Mouse (Mus musculus) thymus, adult 18-20 months (tissue): ENCODE measurements around the gene Ing1.

Experiments used
- DNase-seq, 2 experiments: peaks; one replicate each; pipeline ENCODE4 v3.0.0; 2022; ENCODE audit warnings: mixed read lengths in 2 of 2

Ing1 gene

GRCm38 (mm10) chr8:11554799-11555719 lies at the start of gene Ing1:
Ing1 (plus strand) TSS chr8:11555571.
- DNase-seq, result peak; percentile 96

GRCm38 (mm10) chr8:11506074-11506473 lies 49.3 kb upstream of the Ing1 start:
- DNase-seq, result no peak

DNA sequence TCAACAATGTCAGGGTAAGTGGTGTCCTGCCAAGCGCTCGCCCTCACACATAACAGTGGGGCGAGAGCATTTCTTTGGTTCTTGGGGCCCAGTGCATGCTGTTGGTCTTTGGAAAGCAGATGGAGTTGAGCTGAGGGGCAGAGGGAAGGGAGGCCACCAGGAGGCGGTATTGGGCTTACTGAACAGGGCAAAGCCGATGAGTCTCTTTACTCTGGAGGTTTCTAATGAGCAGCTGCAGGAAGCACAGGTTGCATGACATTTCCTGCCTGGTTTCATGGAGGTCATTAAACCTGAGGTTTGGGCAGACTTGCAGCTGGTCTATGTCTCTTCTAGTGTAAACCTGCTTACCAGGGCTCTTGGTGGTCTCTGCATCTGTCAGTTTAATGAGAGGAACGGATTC lies 48.6 kb upstream of the Ing1 start:
- peak; percentile 49 to 51 for DNase-seq

DNA sequence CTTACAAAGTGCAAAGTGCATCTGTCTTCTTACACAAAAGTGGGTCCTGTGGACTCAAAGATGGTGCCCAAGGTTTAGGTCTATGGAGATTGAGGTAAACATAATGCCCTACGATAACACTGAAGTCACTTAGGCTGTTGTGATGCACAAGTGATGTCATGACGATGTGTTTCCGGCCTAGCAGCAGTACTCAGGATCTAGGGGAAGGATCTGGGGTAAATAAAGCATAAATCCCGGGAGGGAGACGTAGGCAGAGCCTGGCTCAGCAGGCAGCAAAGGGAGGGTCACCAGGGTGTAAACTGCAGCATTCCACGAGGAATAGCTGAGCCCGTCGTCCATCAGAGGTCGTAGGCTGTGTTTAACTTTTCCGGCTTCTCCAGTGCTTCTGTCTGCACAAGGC lies 46.5 kb upstream of the Ing1 start:
- no peak for DNase-seq

DNA sequence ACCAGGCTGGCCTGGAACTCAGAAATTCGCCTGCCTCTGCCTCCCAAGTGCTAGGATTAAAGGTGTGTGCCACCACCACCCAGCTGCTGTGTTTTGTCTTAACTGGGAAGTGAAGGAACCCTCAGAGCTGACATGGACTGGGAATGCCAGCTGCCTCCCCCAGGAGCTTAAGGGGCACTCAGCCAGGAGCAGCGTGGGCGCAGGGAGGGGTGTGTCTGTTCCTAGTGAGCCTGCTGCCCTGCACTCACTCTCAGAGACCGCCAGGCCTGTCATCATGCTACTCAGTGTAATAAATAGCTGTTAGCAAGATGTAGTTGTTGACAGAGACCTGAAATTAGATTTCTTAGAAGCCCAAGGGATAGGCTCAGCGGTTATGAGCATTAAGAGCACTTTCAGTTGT lies 44.4 kb upstream of the Ing1 start:
- no peak for DNase-seq

DNA sequence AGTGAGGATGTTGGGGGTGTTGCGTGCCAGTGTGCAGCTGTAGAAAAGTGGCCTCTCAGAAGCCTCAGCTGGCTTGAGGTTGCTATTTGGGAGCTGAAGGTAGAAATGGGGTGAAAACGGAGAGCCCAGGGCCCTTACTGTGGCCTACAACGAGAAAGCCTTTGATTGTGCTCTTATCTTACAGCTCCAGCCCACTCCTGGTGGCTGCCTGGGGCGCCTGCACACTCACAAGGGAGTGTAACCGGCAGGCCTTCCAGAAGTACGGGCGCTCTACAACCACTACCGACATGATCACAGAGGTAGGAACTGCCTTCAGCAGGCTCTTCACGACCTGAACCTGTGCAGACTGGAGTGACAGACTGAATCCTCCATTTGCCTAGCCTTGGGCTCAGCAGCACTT lies 42.7 kb upstream of the Ing1 start:
- DNase-seq, result no peak

DNA sequence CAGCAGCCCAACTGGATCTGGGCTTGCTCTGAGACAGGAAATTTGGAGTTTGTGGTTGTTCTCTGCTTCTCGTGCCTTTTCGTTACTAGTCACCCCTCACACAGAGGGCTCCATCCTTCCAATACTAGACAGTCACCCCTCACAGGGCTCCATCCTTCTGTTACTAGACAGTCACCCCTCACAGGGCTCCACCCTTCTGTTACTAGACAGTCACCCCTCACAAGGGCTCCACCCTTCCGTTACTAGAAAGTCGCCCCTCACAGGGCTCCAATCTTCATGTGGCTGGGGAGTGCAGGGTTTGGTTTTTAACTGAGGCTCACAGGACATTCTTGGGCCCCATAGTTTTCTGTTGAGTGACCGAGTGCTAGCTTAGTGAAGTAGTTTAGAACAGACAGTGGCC lies 42.1 kb upstream of the Ing1 start:
- DNase-seq, result no peak

DNA sequence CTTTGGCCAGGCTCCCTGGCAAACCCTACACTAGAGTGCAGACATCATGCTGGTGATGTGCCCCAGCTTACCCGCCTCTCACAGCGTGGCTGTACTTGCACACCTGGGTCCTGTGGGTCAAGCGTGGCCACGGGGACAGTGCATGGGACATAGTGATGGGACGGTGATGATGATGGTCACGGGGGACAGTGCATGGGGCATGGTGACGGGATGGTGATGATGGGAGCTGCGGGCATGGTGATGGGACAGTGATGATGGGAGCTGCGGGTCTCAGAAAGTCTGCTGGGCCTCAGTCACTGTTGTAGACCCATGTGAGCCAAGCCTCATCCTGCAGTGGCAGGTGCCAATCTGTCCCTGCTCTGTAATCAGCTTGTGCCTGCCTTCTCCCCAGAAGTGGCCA lies 39.1 kb upstream of the Ing1 start:
- no peak for DNase-seq

- DNase-seq, result no peak
Observed at GRCm38 (mm10) chr8:11517366-11518055, 37.9 kb upstream of the Ing1 start.

GRCm38 (mm10) chr8:11518056-11518396 lies 37.3 kb upstream of the Ing1 start:
- no peak for DNase-seq

DNA sequence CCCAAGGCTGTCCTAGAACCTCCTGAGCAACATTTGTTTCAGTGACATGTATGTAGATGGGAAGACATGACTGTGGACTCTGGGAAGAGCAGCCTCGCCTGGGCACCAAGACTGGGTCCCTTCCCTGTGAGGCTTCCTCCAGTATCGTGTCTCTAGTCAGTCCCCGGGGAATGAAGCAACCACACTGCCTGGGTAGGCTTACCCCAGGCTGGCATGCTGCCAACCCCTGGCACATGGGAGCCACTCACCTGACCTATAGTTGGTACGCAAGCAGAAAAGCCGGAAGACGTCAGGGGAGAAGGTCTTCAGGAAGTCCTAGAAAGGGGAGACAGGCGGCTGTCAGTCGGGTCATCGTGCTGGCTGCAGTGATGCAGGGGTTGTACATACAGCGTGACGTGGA lies 36.7 kb upstream of the Ing1 start:
- DNase-seq, result no peak

DNA sequence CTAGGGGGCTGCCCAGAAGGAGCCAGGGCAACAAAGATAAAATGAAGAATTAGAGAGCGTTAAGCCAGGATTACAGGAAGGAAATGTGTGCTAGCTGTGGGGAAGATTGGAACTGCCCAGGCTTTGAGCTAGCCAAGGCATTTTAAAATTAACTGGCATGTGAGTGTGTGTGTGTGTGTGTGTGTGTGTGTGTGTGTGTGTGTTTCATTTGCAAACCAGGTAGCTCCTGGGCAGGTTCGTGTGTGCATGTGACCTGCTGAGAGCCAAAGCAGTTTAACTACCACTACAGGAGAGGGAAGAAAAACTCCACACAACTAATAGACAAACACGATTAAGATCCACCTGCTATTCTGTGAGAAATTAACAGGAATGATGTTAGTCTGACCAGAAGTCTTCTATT lies 32.0 kb upstream of the Ing1 start:
- DNase-seq, result no peak

- no peak for DNase-seq
Observed at GRCm38 (mm10) chr8:11530155-11530770, 25.1 kb upstream of the Ing1 start.

- no peak for DNase-seq
Observed at GRCm38 (mm10) chr8:11530849-11531248, 24.5 kb upstream of the Ing1 start.

- no peak for DNase-seq
Observed at GRCm38 (mm10) chr8:11534494-11534893, 20.9 kb upstream of the Ing1 start.

DNA sequence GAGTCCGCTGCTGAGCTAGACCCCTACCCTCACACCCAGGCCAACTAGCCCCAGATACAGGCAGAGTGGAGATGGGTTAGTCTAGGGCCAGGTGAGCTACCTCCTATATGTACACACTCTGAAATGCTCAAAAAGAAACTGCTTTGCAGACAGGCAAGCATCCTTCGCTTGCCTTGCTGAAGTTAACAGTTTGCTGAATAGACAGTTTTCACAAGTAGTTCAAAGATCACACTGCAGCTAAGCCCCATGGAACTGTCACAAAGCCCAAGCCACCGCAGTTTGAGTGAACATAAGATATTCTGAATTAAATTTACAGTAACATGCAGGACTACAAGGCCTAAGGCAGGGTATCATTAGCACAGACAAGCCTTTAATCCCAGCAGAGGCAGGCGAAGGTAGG lies 16.3 kb upstream of the Ing1 start:
- DNase-seq, result no peak

GRCm38 (mm10) chr8:11540182-11540581 lies 15.2 kb upstream of the Ing1 start:
- DNase-seq, result no peak

- DNase-seq, result no peak
Observed at GRCm38 (mm10) chr8:11542031-11542430, 13.3 kb upstream of the Ing1 start.

DNA sequence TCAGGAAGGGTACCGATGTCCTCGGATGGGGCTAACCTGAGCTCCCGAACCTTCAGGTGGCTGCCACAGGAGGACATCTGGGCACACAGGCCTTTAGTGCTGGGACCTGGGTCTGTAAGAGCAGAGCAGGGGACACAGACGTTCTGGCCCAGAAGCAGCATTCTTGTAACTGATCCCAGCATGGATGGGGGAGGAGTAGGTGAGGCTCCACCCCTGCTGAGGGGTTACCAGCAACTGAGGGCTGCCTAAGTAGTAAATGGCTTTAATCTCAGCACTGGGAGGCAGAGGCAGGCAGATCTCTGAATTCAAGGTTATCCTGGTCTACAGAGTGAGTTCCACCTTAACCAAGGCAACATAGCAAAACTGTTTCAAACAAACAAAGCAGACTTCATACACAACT lies 12.5 kb upstream of the Ing1 start:
- no peak for DNase-seq

DNA sequence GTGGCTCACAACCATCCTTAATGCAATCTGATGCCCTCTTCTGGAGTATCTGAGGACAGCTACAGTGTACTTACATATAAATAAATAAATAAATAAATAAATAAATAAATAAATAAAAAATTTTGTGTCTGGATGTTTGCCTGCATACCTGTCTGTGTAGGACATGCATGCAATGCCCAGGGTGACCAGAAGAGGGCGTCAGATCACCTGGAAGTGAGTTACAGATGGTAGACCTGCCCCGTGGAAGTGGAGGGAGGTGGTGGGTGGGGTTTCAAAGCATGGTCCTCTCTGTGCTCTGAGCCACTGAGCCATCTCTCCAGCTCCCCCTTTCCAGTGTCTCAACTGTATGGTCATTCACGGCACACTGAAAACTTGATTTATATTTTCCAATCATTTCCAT lies 11.0 kb upstream of the Ing1 start:
- peak; percentile 58 to 70 for DNase-seq

- no peak for DNase-seq
Observed at GRCm38 (mm10) chr8:11547063-11547462, 8.3 kb upstream of the Ing1 start.

GRCm38 (mm10) chr8:11549706-11550105 lies 5.7 kb upstream of the Ing1 start:
- peak in 1 of 2 experiments; percentile 37 for DNase-seq

GRCm38 (mm10) chr8:11550281-11550948 lies 5.0 kb upstream of the Ing1 start, which contains the start of gene Cars2:
Cars2 (minus strand) TSS chr8:11550783.
- DNase-seq, result peak; percentile 89 to 91
